Mouse (Mus musculus): Measurements from ENCODE around the gene Tnfrsf13c.

DNA sequence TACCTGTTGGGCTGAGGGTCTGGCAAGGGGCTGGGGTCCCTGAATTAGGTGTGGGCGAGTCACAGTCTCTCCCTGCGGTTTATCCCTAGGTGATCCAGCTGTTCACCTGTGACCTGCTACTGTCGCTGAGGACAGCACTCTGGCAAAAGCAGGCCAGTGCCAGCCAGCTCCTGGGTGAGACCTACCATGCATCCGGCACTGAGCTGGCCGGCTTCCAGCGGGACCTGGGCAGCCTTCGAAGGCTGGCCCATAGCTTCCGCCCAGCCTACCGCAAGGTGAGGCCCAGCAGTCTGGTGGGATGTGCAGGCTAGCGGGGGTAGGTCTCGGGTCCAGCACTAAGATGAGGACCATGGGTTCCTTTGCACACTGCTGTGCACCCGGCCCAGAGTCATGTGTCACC is 24.6 kb downstream of the Tnfrsf13c start:
- TF ChIP-seq POLR2A (IDR thresholded peaks at IDR 0.05; ENCODE audit: insufficient read depth, low read length) (no peak), CTCF (IDR thresholded peaks at IDR 0.05; ENCODE audit: low read depth, low read length) (no peak), EP300 (IDR thresholded peaks at IDR 0.05; ENCODE audit: insufficient read depth, low read depth, low read length) (no peak)
